Mouse (Mus musculus): ENCODE measurements around the gene Pdcd1lg2. TPM values are rescaled to one million over a fixed set of nuclear protein-coding genes. Genes with fewer than 3 reads are reported as not detected.

Pdcd1lg2 gene
- polyA plus RNA-seq, 1 experiment: not detected

DNA sequence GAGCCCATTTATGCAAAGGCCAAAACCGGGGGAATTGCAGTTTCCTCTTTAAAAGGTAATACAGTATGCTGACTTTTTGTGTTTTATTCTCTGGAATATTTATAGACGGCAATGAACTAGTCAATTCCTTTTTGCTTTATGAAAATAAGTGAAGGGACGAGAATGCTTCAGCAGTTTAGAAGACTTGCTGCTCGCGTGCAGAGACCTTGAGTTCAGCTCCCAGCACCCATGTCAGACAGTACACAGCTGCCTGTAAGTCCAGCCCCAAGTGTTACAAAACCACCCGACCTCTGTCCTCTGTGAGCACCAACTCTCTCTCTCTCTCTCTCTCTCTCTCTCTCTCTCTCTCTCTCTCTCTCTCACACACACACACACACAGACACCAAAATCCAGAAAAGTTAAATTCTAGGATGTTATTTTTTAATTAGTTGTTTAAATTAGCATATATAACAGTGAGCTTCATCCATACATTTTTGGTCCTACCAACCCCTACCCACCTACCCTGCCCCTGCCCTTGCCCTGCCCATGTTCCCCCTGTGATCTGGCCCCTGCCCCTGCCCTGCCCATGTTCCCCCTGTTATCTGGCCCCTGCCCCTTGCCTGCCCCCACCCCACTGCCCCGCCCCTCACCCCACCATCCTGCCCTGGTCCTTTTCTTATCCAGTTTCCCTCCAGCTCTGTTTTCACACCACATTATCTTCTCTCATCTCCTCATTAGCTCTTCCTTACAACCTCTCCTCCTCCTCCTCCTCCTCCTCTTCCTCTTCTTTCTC lies 86.3 kb downstream of the Pdcd1lg2 start:
- WGBS: 79% methylated on average over 7 of the region's 7 CpGs

DNA sequence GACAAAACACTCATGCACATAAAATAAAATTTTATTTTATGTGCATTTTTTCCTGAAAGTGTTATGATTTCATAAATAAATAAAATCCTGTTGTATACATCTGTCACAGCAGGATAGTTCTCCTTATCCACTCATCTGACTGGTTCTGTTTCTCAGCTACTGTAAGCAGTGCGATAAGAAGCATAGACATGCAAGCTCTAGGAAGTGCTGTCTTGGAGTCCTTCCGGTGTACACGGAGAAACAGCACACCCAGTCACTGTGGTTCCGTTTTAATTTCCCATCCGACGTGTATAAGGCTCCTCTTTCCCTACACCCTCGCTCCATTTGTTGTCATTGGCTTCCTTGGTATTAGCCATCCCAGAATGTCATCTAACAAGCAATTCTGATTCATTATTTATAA lies 87.2 kb downstream of the Pdcd1lg2 start:
- no peak overlapping the region for H3K4me3 ChIP-seq (replicated peaks; ENCODE audit: insufficient read depth, low read depth, low read length)
- no peak for TF ChIP-seq POLR2A (IDR thresholded peaks at IDR 0.05; ENCODE audit: borderline replicate concordance, insufficient read depth, low read length)
- no peak for TF ChIP-seq CTCF (IDR thresholded peaks at IDR 0.05; ENCODE audit: borderline replicate concordance, insufficient read depth, low read depth, low read length)
- 90% methylated on average over 7 of the region's 7 CpGs for whole genome bisulfite sequencing
- DNase-seq: no peak
- H3K27me3 ChIP-seq (ENCODE audit: control insufficient read depth, insufficient read depth, low read length): no peaks in the 10 kb centered on the region
- no peaks in the 10 kb centered on the region; the same call in 1 of the 2 replicates for H3K4me1 ChIP-seq (ENCODE audit: control insufficient read depth, insufficient read depth, low read length)
- H3K27ac ChIP-seq (ENCODE audit: insufficient read depth, low read length): no peak overlapping the region

More for the DNA sequence above, 86.3 kb downstream of the Pdcd1lg2 start:
- H3K4me1 ChIP-seq (ENCODE audit: control insufficient read depth, insufficient read depth, low read length): no peaks in the 10 kb centered on the region; the same call in 1 of the 2 replicates
- H3K27me3 ChIP-seq (ENCODE audit: control insufficient read depth, insufficient read depth, low read length): no peaks in the 10 kb centered on the region
- no peak for DNase-seq
- no peak overlapping the region for H3K4me3 ChIP-seq (replicated peaks; ENCODE audit: insufficient read depth, low read depth, low read length)
- H3K27ac ChIP-seq (ENCODE audit: insufficient read depth, low read length): no peak overlapping the region
- no peak for TF ChIP-seq POLR2A (IDR thresholded peaks at IDR 0.05; ENCODE audit: borderline replicate concordance, insufficient read depth, low read length)
- no peak for TF ChIP-seq CTCF (IDR thresholded peaks at IDR 0.05; ENCODE audit: borderline replicate concordance, insufficient read depth, low read depth, low read length)

DNA sequence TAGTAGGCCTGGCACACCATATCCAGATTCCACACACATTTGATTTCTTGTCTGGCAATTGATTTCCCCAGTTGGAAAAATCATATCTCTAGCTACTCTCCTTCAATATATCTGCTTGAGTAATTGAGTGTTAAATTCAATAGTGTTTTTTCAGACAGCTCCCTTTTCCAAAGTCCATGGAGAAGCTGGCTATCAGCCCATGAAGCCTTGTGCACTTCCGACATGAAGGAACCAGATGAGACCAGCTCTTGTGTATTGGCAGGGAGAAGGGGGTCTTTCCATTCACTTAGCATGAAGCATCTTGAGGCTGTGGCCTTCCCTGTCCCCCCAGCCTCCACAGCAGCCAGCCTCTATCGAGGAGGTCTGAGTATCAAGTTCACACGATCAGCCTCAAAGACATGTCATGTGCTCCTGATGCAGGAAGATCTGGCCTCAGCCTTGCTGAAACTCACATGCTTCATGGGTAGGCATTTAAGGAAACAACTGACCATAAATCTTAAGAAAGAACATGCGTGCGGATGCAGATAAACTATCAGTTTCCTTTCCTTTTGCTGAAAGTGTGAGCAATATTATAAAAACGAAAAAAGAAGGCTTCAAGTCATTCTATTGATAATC lies 88.2 kb downstream of the Pdcd1lg2 start:
- Histone ChIP-seq H3K4me1 (ENCODE audit: control insufficient read depth, insufficient read depth, low read length) (no peaks in the 10 kb centered on the region; the same call in 1 of the 2 replicates), H3K27ac (ENCODE audit: insufficient read depth, low read length) (no peak overlapping the region), H3K27me3 (ENCODE audit: control insufficient read depth, insufficient read depth, low read length) (no peaks in the 10 kb centered on the region), H3K4me3 (replicated peaks; ENCODE audit: insufficient read depth, low read depth, low read length) (no peak overlapping the region)
- TF ChIP-seq CTCF (IDR thresholded peaks at IDR 0.05; ENCODE audit: borderline replicate concordance, insufficient read depth, low read depth, low read length) (no peak), POLR2A (IDR thresholded peaks at IDR 0.05; ENCODE audit: borderline replicate concordance, insufficient read depth, low read length) (no peak)
- no peak for DNase-seq
- 65% methylated on average over 6 of the region's 6 CpGs for WGBS

DNA sequence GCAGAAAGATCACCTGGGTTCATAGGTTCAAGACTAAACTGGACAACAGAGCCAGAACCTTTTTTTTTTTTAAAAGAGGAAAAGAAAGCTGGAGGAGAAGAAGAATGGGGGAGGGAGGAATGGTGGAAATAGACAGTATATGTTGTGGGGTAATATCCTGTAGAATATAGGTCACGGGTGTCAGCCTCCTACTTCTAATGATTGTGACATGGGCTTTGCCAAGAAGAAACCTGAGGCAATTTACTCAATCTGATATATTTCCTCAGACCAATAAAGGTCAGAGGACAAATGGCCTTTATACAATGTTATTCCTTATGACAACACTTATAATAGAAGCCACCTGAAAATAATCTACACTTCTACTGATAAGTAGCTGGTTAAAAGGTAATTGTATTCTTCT lies 89.6 kb downstream of the Pdcd1lg2 start:
- no peak for TF ChIP-seq POLR2A (IDR thresholded peaks at IDR 0.05; ENCODE audit: borderline replicate concordance, insufficient read depth, low read length)
- TF ChIP-seq CTCF (IDR thresholded peaks at IDR 0.05; ENCODE audit: borderline replicate concordance, insufficient read depth, low read depth, low read length): no peak
- 80% methylated on average over 1 of the region's 1 CpGs for WGBS
- DNase-seq: no peak
- Histone ChIP-seq H3K4me3 (replicated peaks; ENCODE audit: insufficient read depth, low read depth, low read length) (no peak overlapping the region), H3K27ac (ENCODE audit: insufficient read depth, low read length) (no peak overlapping the region), H3K27me3 (ENCODE audit: control insufficient read depth, insufficient read depth, low read length) (no peaks in the 10 kb centered on the region), H3K4me1 (ENCODE audit: control insufficient read depth, insufficient read depth, low read length) (no peaks in the 10 kb centered on the region)

DNA sequence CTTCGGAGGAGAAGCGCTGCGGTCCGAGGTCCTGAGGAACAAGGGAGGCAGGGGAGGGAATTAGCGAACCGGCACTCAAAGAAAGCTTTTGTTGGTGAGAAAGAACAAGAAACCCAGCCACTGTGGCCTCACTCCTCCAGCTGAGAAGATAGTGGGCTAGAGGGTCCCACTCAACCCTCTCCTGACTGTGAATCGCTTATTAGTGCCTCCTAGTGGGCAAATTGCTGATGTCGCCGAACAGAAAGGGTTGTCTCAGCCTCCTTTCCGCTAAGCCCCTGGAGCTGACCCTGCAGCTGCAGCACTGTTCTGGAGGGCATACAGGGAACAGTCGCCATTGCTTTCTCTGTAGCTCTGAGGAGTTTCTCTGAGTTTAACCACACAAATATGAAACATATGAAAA lies 90.4 kb downstream of the Pdcd1lg2 start:
- DNase-seq: no peak
- TF ChIP-seq POLR2A (IDR thresholded peaks at IDR 0.05; ENCODE audit: borderline replicate concordance, insufficient read depth, low read length) (no peak), CTCF (IDR thresholded peaks at IDR 0.05; ENCODE audit: borderline replicate concordance, insufficient read depth, low read depth, low read length) (peak; percentile 24; the same call in 1 of the 2 replicates)
- peak overlapping the region; percentile 38 for H3K4me3 ChIP-seq (replicated peaks; ENCODE audit: insufficient read depth, low read depth, low read length)
- H3K4me1 ChIP-seq (ENCODE audit: control insufficient read depth, insufficient read depth, low read length): no peaks in the 10 kb centered on the region
- H3K27ac ChIP-seq (ENCODE audit: insufficient read depth, low read length): no peak overlapping the region
- no peaks in the 10 kb centered on the region for H3K27me3 ChIP-seq (ENCODE audit: control insufficient read depth, insufficient read depth, low read length)
- 42% methylated on average over 11 of the region's 11 CpGs for whole genome bisulfite sequencing

DNA sequence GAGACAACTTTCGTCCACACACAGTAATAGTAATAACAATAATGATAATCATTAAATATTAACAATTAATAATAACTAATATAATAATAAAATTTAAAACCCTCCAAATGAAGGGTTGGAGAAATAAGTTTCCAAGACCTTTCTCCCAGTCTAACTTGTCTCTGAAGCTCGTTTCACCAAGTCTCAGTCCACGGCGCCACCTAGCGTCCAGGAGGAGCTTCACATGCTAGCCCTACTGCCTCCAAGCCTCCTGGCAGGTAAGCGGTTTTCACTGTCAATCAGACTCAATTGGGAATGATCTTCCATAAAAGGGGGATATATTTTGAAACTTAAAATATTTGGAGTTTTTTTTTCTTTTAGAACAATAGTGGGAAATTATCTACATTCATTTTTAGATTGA lies 90.8 kb downstream of the Pdcd1lg2 start:
- TF ChIP-seq CTCF (IDR thresholded peaks at IDR 0.05; ENCODE audit: borderline replicate concordance, insufficient read depth, low read depth, low read length) (peak; percentile 91), POLR2A (IDR thresholded peaks at IDR 0.05; ENCODE audit: borderline replicate concordance, insufficient read depth, low read length) (no peak)
- no peak overlapping the region for H3K4me3 ChIP-seq (replicated peaks; ENCODE audit: insufficient read depth, low read depth, low read length)

DNA sequence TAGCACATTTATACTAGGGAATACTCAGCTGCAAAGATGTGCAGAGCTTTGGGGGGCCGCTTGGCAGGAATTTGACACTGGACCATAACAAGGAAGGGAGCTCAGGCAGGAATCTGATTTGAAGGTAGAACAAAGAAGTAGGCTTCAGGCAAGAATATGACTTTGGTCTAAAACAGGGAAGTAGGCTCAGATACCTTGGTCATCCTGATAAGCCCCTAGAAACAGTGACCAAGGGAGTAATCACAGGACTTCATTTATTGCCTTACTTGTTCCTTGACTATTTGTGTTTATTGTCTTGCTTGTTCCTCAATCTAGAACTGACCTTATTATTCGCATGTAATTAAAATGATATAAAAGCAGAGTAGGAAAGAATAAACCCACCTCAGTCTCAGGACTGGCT lies 93.4 kb downstream of the Pdcd1lg2 start:
- Histone ChIP-seq H3K27me3 (ENCODE audit: control insufficient read depth, insufficient read depth, low read length) (no peaks in the 10 kb centered on the region), H3K27ac (ENCODE audit: insufficient read depth, low read length) (no peak overlapping the region), H3K4me1 (ENCODE audit: control insufficient read depth, insufficient read depth, low read length) (no peaks in the 10 kb centered on the region), H3K4me3 (replicated peaks; ENCODE audit: insufficient read depth, low read depth, low read length) (no peak overlapping the region)
- DNase-seq: no peak
- WGBS: 83% methylated on average over 2 of the region's 2 CpGs
- TF ChIP-seq CTCF (IDR thresholded peaks at IDR 0.05; ENCODE audit: borderline replicate concordance, insufficient read depth, low read depth, low read length): no peak
- no peak for TF ChIP-seq POLR2A (IDR thresholded peaks at IDR 0.05; ENCODE audit: borderline replicate concordance, insufficient read depth, low read length)

More for the DNA sequence above, 90.8 kb downstream of the Pdcd1lg2 start:
- Histone ChIP-seq H3K27ac (ENCODE audit: insufficient read depth, low read length) (no peak overlapping the region), H3K27me3 (ENCODE audit: control insufficient read depth, insufficient read depth, low read length) (no peaks in the 10 kb centered on the region), H3K4me1 (ENCODE audit: control insufficient read depth, insufficient read depth, low read length) (no peaks in the 10 kb centered on the region)
- DNase-seq: peak; percentile 71 to 78
- WGBS: 11% methylated on average over 6 of the region's 6 CpGs

DNA sequence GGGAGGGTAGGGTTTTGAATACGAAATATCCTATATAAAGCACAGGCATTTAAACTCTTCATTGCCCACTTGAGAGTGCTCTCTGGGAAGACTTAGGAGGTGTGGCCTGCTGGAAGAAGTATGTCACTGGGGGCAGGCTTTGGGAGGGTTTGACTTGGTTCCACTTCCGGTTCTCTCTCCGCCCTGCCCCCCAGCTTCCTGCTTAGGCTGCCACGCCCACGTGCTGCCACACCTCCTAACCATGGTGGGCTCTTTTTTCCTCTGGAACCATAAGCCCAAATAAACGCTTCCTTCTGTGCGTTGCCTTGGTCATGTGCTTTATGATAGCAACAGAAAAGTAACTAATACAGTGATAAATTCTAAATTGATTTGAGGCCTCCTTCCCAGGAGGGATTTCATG lies 94.9 kb downstream of the Pdcd1lg2 start:
- TF ChIP-seq CTCF (IDR thresholded peaks at IDR 0.05; ENCODE audit: borderline replicate concordance, insufficient read depth, low read depth, low read length) (no peak), POLR2A (IDR thresholded peaks at IDR 0.05; ENCODE audit: borderline replicate concordance, insufficient read depth, low read length) (no peak)
- WGBS: 88% methylated on average over 7 of the region's 7 CpGs
- Histone ChIP-seq H3K27me3 (ENCODE audit: control insufficient read depth, insufficient read depth, low read length) (no peaks in the 10 kb centered on the region), H3K27ac (ENCODE audit: insufficient read depth, low read length) (no peak overlapping the region), H3K4me3 (replicated peaks; ENCODE audit: insufficient read depth, low read depth, low read length) (no peak overlapping the region), H3K4me1 (ENCODE audit: control insufficient read depth, insufficient read depth, low read length) (no peaks in the 10 kb centered on the region)
- no peak for DNase-seq
